Mouse (Mus musculus): ENCODE measurements at regions not wholly inside any gene's neighbourhood (a gene's known extent, or its start where the extent isn't known, plus 50 kb on each side); places are given as distances from the start of the nearest gene placed in this dataset.

DNA sequence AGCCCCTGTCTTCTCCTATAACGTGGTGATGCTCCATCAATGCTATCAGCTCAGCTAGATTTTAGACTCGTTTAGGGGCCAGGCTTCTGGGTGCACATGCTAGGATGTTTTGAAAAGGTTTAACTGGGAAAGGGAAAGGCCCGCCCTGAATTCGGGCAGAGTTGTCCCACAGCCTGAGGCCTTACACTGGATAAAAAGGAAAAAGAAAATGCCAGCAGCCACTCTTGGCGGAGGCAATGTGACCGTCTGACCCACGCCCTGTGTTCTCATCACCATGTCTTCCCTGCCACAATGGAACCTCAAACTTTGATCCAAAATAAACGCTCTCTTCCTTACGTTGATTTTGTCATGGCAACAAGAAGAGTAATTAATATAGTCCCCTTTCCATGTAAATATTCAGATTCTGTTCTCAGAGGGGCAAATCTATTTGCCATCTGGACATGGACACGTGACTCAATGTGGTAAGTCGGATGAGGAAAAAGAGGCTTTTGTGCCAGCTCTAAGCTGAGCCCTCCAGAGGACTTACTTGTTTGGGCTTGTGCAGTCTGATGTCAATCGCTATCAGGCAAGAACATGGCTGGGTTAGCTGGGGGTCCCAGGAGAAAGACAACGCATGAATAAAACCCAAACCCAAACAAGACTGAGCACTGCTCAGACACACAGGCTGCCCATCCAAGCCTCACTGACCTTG lies 253.4 kb upstream of the Hnrnpa3 start:
- DNase-seq (ENCODE audit: low spot score in 2 of 2) = no peak

- DNase-seq (ENCODE audit: low spot score in 2 of 2) = no peak
Observed at GRCm38 (mm10) chr2:75406721-75407455, 252.2 kb upstream of the Hnrnpa3 start.

GRCm38 (mm10) chr2:75407560-75407959 lies 251.5 kb upstream of the Hnrnpa3 start:
- no peak for DNase-seq (ENCODE audit: low spot score in 2 of 2)

- no peak for DNase-seq (ENCODE audit: low spot score in 2 of 2)
Observed at GRCm38 (mm10) chr2:75408016-75408415, 251.0 kb upstream of the Hnrnpa3 start.

GRCm38 (mm10) chr2:75409806-75410205 lies 249.3 kb upstream of the Hnrnpa3 start:
- DNase-seq (ENCODE audit: low spot score in 2 of 2) = no peak

GRCm38 (mm10) chr2:75412735-75413134 lies 246.3 kb upstream of the Hnrnpa3 start:
- DNase-seq (ENCODE audit: low spot score in 2 of 2) = no peak

DNA sequence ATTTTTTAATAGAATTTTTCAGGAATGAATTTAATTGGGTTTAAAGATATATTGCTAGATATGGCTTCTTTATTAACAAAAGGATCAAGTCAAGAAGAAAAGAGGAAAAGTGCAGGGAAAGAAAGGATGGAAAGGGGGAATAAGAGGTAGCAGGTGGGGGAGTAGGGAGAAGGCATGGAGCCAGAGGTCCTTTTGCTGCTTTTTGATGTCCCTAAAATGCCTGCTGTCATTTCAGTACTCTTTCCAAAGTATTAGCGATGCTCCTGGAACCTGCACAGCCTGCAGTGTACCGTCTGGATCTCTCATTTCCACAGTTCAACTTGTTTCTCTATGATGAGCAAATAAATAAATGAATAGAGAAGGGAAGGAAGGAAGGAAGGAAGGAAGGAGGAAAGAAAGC lies 240.4 kb upstream of the Hnrnpa3 start:
- no peak for DNase-seq (ENCODE audit: low spot score in 2 of 2)

GRCm38 (mm10) chr2:75419142-75419541 lies 239.9 kb upstream of the Hnrnpa3 start:
- DNase-seq (ENCODE audit: low spot score in 2 of 2) = no peak

GRCm38 (mm10) chr2:75422798-75423685 lies 236.0 kb upstream of the Hnrnpa3 start:
- DNase-seq (ENCODE audit: low spot score in 2 of 2) = no peak

- no peak for DNase-seq (ENCODE audit: low spot score in 2 of 2)
Observed at GRCm38 (mm10) chr2:75423872-75424271, 235.2 kb upstream of the Hnrnpa3 start.

- no peak for DNase-seq (ENCODE audit: low spot score in 2 of 2)
Observed at GRCm38 (mm10) chr2:75424363-75424762, 234.7 kb upstream of the Hnrnpa3 start.

- DNase-seq (ENCODE audit: low spot score in 2 of 2) = no peak
Observed at GRCm38 (mm10) chr2:75424911-75425310, 234.2 kb upstream of the Hnrnpa3 start.

GRCm38 (mm10) chr2:75425384-75425783 lies 233.7 kb upstream of the Hnrnpa3 start:
- DNase-seq (ENCODE audit: low spot score in 2 of 2) = no peak

DNA sequence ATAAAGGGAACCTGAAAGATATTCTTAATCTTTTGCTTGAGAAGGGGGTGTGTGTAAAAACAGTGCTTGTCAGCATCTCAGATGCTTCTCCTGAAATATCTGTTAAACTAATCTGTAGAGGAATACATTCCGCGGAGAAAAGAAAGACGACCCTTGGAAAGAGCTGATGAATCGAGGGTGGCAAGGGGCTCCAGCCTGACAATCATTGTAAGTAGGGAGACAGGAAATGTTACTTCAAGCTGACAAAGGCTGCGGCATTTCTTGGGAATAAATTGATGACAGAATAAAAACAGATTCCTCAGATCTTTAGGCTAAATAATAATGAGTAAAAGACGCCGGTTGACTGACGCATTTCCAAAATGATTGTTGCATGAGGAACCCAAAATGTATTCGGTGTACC lies 233.3 kb upstream of the Hnrnpa3 start:
- no peak for DNase-seq (ENCODE audit: low spot score in 2 of 2)

- DNase-seq (ENCODE audit: low spot score in 2 of 2) = no peak
Observed at GRCm38 (mm10) chr2:75427936-75428458, 231.1 kb upstream of the Hnrnpa3 start.

DNA sequence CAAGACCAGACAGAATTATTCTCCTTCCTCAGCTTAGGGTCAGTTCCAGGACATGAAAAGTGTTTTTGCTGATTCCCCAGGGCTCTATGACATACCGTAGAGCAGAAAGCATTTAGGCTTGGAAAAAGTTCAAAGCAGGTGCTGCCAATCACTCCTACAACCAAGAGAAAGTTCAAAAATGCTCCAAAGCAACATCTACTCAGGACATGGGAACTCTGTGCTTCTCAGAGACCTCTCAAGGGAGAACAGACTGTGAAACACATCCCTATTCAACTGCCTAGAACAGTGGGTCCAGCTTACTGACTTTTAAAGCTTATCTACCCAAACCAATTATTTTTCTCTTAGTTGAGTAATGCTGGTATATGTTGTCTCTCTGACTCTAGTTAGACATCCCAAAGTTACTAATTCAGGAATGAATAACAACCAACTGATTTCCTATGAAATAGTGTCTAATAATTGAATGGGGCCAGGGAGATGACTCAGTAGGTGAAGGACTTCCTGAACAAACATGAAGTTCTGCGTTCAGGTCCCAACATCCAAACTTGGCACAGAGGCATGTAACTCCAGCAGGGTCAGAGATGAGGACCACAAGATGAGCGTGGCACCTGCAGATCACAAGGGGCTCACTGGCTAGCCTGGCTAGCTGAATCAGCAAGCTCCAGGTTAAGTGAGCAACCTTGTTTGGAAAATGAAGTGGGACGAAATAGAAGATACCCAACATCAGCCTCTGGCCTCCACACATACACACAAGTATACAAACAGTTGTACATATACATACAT lies 228.7 kb upstream of the Hnrnpa3 start:
- DNase-seq (ENCODE audit: low spot score in 2 of 2) = no peak

- no peak for DNase-seq (ENCODE audit: low spot score in 2 of 2)
Observed at GRCm38 (mm10) chr2:75431981-75432380, 227.1 kb upstream of the Hnrnpa3 start.

- no peak for DNase-seq (ENCODE audit: low spot score in 2 of 2)
Observed at GRCm38 (mm10) chr2:75434521-75434920, 224.5 kb upstream of the Hnrnpa3 start.

DNA sequence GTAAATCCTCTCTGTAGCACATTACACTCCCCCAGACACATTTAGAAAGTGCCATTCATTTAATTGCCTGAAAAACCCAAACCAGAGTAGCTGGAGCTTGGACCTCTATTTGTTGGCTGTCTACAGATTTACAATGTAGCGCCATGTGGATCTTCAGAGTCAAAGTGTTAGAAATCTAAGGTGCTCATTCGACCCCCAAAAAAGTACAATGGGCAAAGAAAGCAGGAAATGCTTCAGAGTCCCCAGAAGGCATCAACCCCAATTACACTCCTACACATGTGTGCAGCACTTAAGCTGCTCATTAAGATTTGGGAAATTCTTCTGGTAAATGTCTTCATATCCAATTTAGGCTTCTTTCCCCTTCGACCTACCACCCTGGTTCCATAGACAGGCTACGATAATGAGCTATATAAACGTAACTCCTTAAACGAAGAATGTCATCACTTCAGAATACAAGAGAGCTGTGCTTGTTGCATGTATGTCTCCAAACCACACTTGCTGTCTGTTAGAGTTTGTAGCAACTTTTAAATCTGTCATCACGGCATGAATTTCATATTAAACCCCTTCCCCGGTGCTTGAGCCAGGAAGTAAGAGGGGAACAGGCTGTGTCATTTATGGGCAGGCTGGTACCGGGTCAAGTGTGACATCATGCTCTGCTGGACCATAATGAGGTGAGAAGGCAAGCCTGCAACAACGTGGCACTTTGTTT lies 219.4 kb upstream of the Hnrnpa3 start:
- DNase-seq (ENCODE audit: low spot score in 2 of 2) = no peak

DNA sequence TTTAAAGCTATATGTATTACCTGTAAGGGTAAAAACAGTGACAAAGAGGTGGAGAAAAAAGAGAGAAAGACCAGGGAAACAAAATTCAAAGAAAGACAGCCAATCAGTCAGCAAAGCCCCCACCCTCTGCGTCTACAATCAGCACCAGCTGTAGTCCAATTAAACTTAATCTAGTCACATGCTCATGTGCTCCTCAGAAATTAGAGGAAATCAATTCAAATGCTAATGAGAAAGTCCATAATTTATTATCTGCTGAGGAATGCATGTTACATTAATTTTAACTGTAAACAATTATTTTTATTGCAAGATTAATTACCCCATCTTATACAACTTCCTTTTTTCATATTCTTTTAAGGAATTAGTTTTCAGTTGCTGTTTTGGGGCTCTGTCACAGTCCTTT lies 216.4 kb upstream of the Hnrnpa3 start:
- no peak for DNase-seq (ENCODE audit: low spot score in 2 of 2)
